Mouse (Mus musculus): ENCODE results near the gene Hdac10. TPM values are rescaled to one million over a fixed set of nuclear protein-coding genes. Genes with fewer than 3 reads are reported as not detected.
A peak's percentile ranks its signal among the peaks of the same experiment; 100 is the strongest.

Gene Hdac10
- polyA plus RNA-seq, 1 experiment from 2014 or later = 15.5 TPM

GRCm38 (mm10) chr15:89138046-89138405 is 9.5 kb upstream of the Hdac10 start:
- Histone ChIP-seq H3K27me3 (replicated peaks; ENCODE audit: control insufficient read depth, insufficient read depth, low read length) (peaks cover 45% of the 10 kb centered on the region), H3K4me3 (ENCODE audit: low read depth, low read length) (no peak overlapping the region), H3K9me3 (ENCODE audit: control insufficient read depth, low read length) (no peaks in the 10 kb centered on the region), H3K27ac (replicated peaks; ENCODE audit: low read depth, low read length) (no peak overlapping the region), H3K4me1 (ENCODE audit: control insufficient read depth, insufficient read depth, low read length) (peaks cover 7% of the 10 kb centered on the region; the same call in 1 of the 2 replicates), H3K36me3 (ENCODE audit: control insufficient read depth, insufficient read depth, low read length) (no peaks in the 10 kb centered on the region), H3K4me2 (ENCODE audit: low read depth, low read length) (no peak overlapping the region), H3K9ac (ENCODE audit: low read depth, low read length) (no peak overlapping the region)
- ATAC-seq (ENCODE audit: low read depth) (no peak), DNase-seq (ENCODE audit: low spot score) (no peak)
- 89% methylated on average over 7 of the region's 7 CpGs for WGBS

GRCm38 (mm10) chr15:89137378-89138045 is 9.0 kb upstream of the Hdac10 start:
- Histone ChIP-seq H3K4me3 (ENCODE audit: low read depth, low read length) (no peak overlapping the region), H3K9me3 (ENCODE audit: control insufficient read depth, low read length) (no peaks in the 10 kb centered on the region), H3K9ac (ENCODE audit: low read depth, low read length) (no peak overlapping the region), H3K36me3 (ENCODE audit: control insufficient read depth, insufficient read depth, low read length) (no peaks in the 10 kb centered on the region), H3K4me1 (ENCODE audit: control insufficient read depth, insufficient read depth, low read length) (peaks cover 7% of the 10 kb centered on the region; the same call in 1 of the 2 replicates), H3K27ac (replicated peaks; ENCODE audit: low read depth, low read length) (no peak overlapping the region), H3K4me2 (ENCODE audit: low read depth, low read length) (no peak overlapping the region), H3K27me3 (replicated peaks; ENCODE audit: control insufficient read depth, insufficient read depth, low read length) (peaks cover 41% of the 10 kb centered on the region)
- no peak for DNase-seq (ENCODE audit: low spot score)
- ATAC-seq (ENCODE audit: low read depth) = no peak
- WGBS = 57% methylated on average over 11 of the region's 11 CpGs

- no peak for ATAC-seq (ENCODE audit: low read depth)
- Histone ChIP-seq H3K4me1 (ENCODE audit: control insufficient read depth, insufficient read depth, low read length) (peaks cover 7% of the 10 kb centered on the region; the same call in 1 of the 2 replicates), H3K9me3 (ENCODE audit: control insufficient read depth, low read length) (no peaks in the 10 kb centered on the region), H3K36me3 (ENCODE audit: control insufficient read depth, insufficient read depth, low read length) (no peaks in the 10 kb centered on the region), H3K27ac (replicated peaks; ENCODE audit: low read depth, low read length) (no peak overlapping the region), H3K9ac (ENCODE audit: low read depth, low read length) (no peak overlapping the region), H3K27me3 (replicated peaks; ENCODE audit: control insufficient read depth, insufficient read depth, low read length) (peaks cover 32% of the 10 kb centered on the region), H3K4me3 (ENCODE audit: low read depth, low read length) (no peak overlapping the region), H3K4me2 (ENCODE audit: low read depth, low read length) (no peak overlapping the region)
- WGBS = 92% methylated on average over 5 of the region's 5 CpGs
- no peak for DNase-seq (ENCODE audit: low spot score)
Measured at GRCm38 (mm10) chr15:89136461-89137155, 8.1 kb upstream of the Hdac10 start.

GRCm38 (mm10) chr15:89131316-89131715 is 2.8 kb upstream of the Hdac10 start:
- H3K9ac ChIP-seq (ENCODE audit: low read depth, low read length) = no peak overlapping the region
- H3K27ac ChIP-seq (replicated peaks; ENCODE audit: low read depth, low read length) = no peak overlapping the region
- DNase-seq (ENCODE audit: low spot score) (no peak), ATAC-seq (ENCODE audit: low read depth) (no peak)
- WGBS = 89% methylated on average over 3 of the region's 3 CpGs
- peaks cover 13% of the 10 kb centered on the region; the same call in 1 of the 2 replicates for H3K4me1 ChIP-seq (ENCODE audit: control insufficient read depth, insufficient read depth, low read length)
- H3K36me3 ChIP-seq (ENCODE audit: control insufficient read depth, insufficient read depth, low read length) = no peaks in the 10 kb centered on the region
- no peak overlapping the region for H3K4me2 ChIP-seq (ENCODE audit: low read depth, low read length)
- no peak overlapping the region for H3K4me3 ChIP-seq (ENCODE audit: low read depth, low read length)
- no peaks in the 10 kb centered on the region for H3K27me3 ChIP-seq (replicated peaks; ENCODE audit: control insufficient read depth, insufficient read depth, low read length)
- no peaks in the 10 kb centered on the region for H3K9me3 ChIP-seq (ENCODE audit: control insufficient read depth, low read length)

- no peak overlapping the region for H3K27ac ChIP-seq (replicated peaks; ENCODE audit: low read depth, low read length)
- no peak overlapping the region for H3K4me2 ChIP-seq (ENCODE audit: low read depth, low read length)
- H3K9ac ChIP-seq (ENCODE audit: low read depth, low read length) = no peak overlapping the region
- no peaks in the 10 kb centered on the region for H3K9me3 ChIP-seq (ENCODE audit: control insufficient read depth, low read length)
- peaks cover 13% of the 10 kb centered on the region; the same call in 1 of the 2 replicates for H3K4me1 ChIP-seq (ENCODE audit: control insufficient read depth, insufficient read depth, low read length)
- H3K27me3 ChIP-seq (replicated peaks; ENCODE audit: control insufficient read depth, insufficient read depth, low read length) = no peaks in the 10 kb centered on the region
- ATAC-seq (ENCODE audit: low read depth) (no peak), DNase-seq (ENCODE audit: low spot score) (no peak)
- peaks cover 6% of the 10 kb centered on the region for H3K36me3 ChIP-seq (ENCODE audit: control insufficient read depth, insufficient read depth, low read length)
- no peak overlapping the region for H3K4me3 ChIP-seq (ENCODE audit: low read depth, low read length)
Measured at GRCm38 (mm10) chr15:89130245-89130644, 1.7 kb upstream of the Hdac10 start.

- Histone ChIP-seq H3K9me3 (ENCODE audit: control insufficient read depth, low read length) (no peaks in the 10 kb centered on the region), H3K9ac (ENCODE audit: low read depth, low read length) (peak overlapping the region; percentile 73), H3K4me3 (ENCODE audit: low read depth, low read length) (peak overlapping the region; percentile 59), H3K27ac (replicated peaks; ENCODE audit: low read depth, low read length) (no peak overlapping the region), H3K4me2 (ENCODE audit: low read depth, low read length) (peak overlapping the region; percentile 88), H3K36me3 (ENCODE audit: control insufficient read depth, insufficient read depth, low read length) (peaks cover 17% of the 10 kb centered on the region), H3K4me1 (ENCODE audit: control insufficient read depth, insufficient read depth, low read length) (peaks cover 19% of the 10 kb centered on the region), H3K27me3 (replicated peaks; ENCODE audit: control insufficient read depth, insufficient read depth, low read length) (no peaks in the 10 kb centered on the region)
- WGBS = 96% methylated on average over 8 of the region's 8 CpGs
- no peak for ATAC-seq (ENCODE audit: low read depth)
- no peak for DNase-seq (ENCODE audit: low spot score)
Measured at GRCm38 (mm10) chr15:89127364-89127940, 1.0 kb downstream of the Hdac10 start.

GRCm38 (mm10) chr15:89126622-89127021 is 1.9 kb downstream of the Hdac10 start:
- WGBS = 81% methylated on average over 8 of the region's 8 CpGs
- H3K4me2 ChIP-seq (ENCODE audit: low read depth, low read length) = no peak overlapping the region

GRCm38 (mm10) chr15:89125351-89125750 is 3.1 kb downstream of the Hdac10 start:
- no peak overlapping the region for H3K4me2 ChIP-seq (ENCODE audit: low read depth, low read length)
- DNase-seq (ENCODE audit: low spot score) (no peak), ATAC-seq (ENCODE audit: low read depth) (no peak)
- peaks cover 35% of the 10 kb centered on the region for H3K4me1 ChIP-seq (ENCODE audit: control insufficient read depth, insufficient read depth, low read length)
- WGBS = 90% methylated on average over 9 of the region's 9 CpGs
- no peak overlapping the region for H3K4me3 ChIP-seq (ENCODE audit: low read depth, low read length)
- peaks cover 23% of the 10 kb centered on the region for H3K36me3 ChIP-seq (ENCODE audit: control insufficient read depth, insufficient read depth, low read length)
- H3K27me3 ChIP-seq (replicated peaks; ENCODE audit: control insufficient read depth, insufficient read depth, low read length) = no peaks in the 10 kb centered on the region
- H3K27ac ChIP-seq (replicated peaks; ENCODE audit: low read depth, low read length) = no peak overlapping the region
- H3K9me3 ChIP-seq (ENCODE audit: control insufficient read depth, low read length) = no peaks in the 10 kb centered on the region
- no peak overlapping the region for H3K9ac ChIP-seq (ENCODE audit: low read depth, low read length)

More at GRCm38 (mm10) chr15:89126622-89127021, 1.9 kb downstream of the Hdac10 start:
- H3K36me3 ChIP-seq (ENCODE audit: control insufficient read depth, insufficient read depth, low read length) = peaks cover 17% of the 10 kb centered on the region
- no peak overlapping the region for H3K27ac ChIP-seq (replicated peaks; ENCODE audit: low read depth, low read length)
- H3K4me3 ChIP-seq (ENCODE audit: low read depth, low read length) = no peak overlapping the region
- no peaks in the 10 kb centered on the region for H3K9me3 ChIP-seq (ENCODE audit: control insufficient read depth, low read length)
- no peaks in the 10 kb centered on the region for H3K27me3 ChIP-seq (replicated peaks; ENCODE audit: control insufficient read depth, insufficient read depth, low read length)
- ATAC-seq (ENCODE audit: low read depth) = no peak
- H3K4me1 ChIP-seq (ENCODE audit: control insufficient read depth, insufficient read depth, low read length) = peaks cover 27% of the 10 kb centered on the region
- DNase-seq (ENCODE audit: low spot score) = no peak
- H3K9ac ChIP-seq (ENCODE audit: low read depth, low read length) = no peak overlapping the region

All from embryonic facial prominence, embryonic 14.5 days (tissue).